Mouse (Mus musculus) layer of hippocampus, adult 9-10 months (tissue): Measurements from ENCODE around the gene Ccdc61.

Experiments
- DNase-seq: peaks from one replicate; pipeline ENCODE4 v3.0.0; 2022; ENCODE audit warnings: low spot score

Gene Ccdc61

DNA sequence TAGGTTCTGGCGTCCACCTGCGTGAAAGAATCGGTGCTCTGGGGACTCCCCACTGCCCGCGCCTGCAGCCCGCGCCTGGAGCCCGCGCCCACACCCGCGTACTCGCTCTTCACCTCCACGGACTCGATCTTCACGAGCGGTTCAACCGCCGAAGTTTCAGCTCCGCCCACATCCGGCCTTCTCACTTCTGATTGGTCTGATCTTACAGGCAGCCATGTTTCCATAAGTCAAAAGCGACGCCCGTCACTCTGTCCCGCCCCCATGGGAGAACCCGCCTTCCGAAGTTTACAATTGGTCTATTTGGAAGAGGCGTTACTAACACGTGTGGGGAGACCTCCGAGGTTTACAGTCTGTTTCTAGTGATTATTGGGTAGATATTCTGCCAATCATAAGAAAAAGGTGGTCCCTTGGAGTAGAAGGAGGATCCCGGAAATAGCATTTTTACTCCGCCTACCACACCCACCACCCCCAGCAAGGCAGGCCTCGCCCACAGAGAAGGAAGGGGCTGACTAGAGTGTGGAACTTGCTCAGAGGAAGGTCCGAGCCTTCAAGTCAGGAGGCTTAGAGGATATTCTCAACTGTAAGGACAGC is at the start of gene Ccdc61:
Gene Ccdc61, minus strand, starts transcription at position 175 of the 591 bp plus-strand sequence.
- DNase-seq = peak; percentile 99

DNA sequence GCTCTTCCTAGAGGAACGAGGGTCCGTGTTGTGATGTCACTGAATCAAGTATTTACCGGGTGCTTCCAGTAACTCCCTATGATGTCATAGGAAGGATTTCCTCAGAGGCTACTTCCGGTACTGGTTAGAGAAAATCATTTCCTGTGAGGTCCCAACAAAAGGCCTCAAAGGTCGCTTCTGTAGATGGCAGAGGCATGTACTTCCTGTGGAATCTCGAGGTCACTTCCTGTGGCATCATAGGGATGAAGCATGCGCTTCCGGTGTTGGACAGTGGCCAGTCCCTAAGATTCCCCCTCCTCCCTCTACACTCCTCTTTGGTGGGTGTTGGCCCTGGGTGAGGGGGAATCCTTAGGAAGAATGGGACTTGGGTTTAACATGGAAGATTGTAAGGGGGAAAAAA is 49.2 kb upstream of the Ccdc61 start:
- DNase-seq = no peak

DNA sequence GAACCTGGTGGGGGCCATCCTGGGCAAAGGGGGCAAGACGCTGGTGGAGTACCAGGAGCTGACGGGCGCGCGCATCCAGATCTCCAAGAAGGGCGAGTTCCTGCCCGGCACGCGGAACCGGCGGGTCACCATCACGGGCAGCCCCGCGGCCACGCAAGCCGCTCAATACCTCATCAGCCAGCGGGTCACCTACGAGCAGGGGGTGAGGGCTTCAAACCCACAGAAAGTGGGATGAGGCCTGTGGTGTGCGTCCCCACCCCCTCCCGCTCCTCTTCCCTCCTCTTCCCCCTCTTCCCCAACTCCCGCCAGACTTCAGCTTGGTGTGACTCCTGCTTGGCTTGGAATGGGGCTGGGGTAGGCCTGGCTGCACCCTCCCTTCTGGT is 48.2 kb upstream of the Ccdc61 start:
- no peak for DNase-seq

DNA sequence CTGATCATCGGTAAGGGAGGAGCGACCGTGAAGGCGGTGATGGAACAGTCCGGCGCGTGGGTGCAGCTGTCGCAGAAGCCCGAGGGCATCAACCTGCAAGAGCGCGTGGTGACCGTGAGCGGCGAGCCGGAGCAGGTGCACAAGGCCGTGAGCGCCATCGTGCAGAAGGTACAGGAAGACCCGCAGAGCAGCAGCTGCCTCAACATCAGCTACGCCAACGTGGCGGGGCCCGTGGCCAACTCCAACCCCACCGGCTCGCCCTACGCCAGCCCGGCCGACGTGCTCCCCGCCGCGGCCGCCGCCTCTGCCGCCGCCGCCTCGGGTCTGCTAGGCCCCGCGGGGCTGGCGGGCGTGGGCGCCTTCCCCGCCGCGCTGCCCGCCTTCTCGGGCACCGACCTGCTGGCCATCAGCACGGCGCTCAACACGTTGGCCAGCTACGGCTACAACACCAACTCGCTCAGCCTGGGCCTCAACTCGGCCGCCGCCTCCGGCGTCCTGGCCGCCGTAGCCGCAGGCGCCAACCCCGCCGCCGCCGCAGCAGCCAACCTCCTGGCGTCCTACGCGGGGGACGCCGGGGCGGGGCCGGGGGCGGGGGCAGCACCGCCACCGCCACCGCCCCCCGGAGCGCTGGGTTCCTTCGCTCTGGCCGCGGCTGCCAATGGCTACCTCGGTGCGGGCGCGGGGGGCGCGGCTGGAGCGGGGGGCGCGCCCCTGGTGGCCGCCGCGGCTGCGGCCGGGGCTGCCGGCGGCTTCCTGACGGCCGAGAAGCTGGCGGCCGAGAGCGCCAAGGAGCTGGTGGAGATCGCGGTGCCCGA is 47.6 kb upstream of the Ccdc61 start:
- DNase-seq = no peak

DNA sequence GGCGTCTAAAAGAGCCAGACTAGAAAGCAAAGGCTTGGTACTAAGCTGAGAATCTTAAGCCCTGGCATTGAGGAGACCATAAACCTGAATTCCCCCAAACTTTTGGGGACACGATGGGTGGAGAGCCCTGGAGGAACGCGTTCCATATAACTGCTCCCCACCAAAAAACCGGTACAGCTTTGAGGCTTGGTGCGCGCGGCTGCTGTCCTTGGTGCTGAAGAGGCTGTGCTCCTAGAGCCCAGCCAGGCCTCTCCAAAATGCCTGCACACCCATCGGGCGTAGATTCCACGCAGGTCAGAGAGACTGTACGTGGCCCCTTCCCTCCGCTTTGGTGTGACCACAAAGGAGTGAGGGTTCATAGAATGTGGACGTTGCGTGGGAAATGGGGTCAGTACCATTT is 41.2 kb upstream of the Ccdc61 start:
- DNase-seq = no peak

DNA sequence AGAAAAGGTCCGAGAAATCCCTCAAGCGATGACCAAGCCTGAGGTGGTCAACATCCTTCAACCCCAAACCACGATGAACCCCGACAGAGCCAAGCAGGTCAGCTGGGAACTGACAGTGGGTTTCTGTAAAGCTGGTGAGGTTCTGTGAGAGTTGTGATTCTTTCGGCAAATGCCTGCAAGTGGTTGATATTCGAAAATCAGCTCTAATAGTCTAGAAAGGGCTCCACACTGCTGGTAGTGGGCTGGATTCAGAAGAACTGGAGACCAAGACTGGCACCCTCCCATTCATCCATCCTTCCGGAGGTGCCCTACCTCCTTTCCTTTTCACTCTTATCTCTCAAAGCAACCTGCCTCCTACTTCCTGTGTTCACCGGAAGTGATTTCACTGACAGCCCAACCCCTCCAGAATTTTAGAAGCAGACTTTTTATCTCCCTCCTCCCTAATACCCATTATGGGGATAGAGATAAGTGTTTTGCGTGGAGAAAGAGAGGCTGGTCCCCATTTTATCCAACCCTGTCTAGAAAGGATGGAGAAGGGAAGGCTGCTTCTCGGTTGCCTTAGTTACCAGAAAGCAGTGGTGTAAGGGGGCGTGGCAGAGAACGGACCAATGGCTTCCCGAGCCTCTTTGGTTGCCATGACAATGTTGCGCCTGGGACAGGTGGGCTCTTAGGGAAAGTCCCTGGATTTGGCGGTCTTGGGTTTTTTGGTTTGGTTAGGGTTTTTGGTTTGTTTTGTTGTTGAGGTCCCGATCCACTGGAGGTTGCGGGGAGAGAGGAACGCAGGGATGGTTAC is 40.5 kb upstream of the Ccdc61 start:
- DNase-seq = no peak

DNA sequence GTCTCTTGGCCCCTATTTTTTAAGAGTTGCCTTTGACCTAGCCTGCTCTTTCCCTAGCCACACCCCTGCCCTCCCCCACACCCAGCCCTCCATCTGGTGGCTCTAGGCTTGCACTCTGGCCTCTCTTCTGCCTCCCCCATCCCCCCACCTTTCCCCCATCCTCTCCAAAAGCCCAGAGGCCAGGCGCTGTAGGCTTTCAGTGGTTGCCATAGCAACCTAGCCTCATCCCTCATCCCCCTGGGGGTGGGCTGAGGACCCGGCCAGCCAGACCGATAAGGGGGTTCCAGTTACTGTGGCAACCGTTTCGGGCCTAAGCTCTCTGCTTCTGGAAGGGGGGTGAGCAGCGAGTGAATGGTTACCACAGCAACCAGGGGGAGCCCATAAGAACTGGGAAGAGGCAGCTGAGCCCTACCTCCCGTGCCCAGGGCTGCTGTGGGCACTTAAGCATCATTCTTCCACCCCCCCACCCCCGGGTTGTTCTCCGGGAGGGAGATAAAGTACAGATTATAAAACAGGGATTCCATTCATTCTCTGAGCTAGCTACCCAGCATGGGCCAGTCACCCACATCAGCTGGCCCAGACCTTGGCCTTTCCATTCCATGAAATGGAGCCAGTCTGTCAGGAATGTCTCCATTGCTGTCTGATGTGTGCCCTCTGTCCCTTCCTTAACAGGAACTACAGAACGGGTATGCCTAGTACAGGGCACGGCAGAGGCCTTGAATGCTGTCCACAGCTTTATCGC is 39.7 kb upstream of the Ccdc61 start:
- no peak for DNase-seq

DNA sequence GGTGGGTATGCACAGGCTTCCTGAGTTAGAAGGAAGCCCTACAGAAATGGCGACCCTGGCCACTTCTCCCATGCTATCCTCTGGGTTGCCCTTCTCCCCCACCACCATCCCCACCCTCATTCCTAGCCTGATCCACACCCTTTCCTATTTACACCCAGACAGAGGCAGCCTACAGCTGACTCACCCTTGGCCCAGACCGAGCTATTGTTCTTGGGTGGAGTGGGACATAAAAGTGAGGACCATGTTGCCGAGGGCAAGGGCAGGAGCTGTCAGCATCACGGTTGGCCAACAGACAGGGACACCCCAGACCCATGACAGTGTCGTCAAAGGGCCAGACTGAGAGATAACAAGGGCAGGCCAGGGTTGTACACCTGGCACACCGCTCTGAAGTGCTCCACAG is 37.9 kb upstream of the Ccdc61 start:
- no peak for DNase-seq

DNA sequence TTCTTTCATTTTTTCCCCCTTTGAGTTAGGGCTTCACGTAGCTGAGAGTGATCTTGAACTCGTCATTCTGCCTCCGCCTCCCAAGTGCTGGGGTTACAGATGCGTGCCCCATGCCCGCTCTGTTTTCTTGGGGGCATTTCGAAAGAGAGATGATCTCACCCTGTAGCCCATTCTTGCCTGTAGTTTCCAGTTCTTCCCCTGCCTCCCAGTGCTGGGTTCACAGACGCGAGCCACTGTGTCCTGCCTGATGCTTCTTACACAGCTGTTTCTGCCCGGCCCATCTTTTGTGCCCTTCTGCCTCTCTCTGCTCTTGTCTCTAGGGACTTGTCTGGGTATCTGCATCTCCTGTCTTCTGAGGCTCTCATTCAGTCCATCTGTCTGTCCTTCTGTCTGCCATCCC is 32.6 kb upstream of the Ccdc61 start:
- no peak for DNase-seq

DNA sequence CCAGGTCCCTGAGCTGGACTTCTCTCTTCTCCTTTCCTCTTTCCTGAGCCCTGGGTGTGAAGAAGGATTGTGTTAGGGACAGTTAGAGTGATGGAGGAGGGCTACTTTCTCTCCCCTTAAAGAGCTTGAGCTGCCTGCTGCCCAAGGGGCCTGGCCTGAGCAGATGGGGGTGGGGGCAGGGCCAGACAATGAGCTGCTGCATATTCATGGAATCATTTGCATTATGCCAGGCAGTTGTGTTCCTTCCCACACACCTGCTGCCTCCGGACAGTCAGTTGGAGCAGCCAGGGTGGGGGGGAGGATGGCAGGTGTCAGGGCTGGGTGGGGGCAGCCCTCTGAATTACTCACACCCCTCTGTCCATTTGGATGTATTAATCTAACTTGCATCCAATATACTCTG is 32.2 kb upstream of the Ccdc61 start:
- no peak for DNase-seq

DNA sequence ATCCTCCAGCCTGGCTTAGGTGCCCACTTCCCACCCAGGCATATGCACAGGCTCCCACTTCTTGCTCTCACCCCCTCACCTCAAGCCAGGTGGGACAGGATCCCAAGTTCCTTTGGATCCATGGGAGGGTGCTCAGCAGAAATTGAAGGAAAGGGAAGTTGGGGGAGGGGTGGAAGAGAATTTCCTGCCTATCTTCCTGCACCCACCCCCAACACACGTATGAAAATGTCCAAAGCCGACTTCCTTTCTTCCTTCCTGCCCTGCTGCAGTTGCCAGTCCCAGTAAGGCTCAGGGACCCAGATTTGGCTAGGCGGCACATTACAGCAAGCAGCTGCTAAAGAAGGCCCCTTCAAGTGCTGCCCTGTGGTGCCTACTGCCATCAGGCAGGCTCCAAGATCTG is 17.5 kb upstream of the Ccdc61 start:
- no peak for DNase-seq

DNA sequence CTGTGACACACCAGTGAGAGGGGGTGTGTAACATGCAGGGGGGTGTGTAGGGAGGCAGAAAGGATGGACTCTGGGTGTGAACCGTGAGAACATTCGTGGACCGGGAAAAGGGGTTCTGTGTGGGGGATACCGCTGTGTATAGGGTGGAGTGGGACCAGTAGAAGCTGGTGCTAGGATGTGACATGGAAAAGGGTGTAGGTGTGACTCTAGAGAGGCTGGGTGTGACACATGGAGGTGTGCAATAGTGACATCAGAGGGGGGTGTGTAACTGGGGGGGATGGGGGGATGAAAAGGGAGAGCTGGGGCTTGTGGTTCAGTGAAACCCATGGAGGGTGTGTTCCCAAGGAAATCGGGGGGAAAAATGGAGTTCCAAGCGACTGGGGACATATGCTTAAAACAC is 16.7 kb upstream of the Ccdc61 start:
- no peak for DNase-seq

DNA sequence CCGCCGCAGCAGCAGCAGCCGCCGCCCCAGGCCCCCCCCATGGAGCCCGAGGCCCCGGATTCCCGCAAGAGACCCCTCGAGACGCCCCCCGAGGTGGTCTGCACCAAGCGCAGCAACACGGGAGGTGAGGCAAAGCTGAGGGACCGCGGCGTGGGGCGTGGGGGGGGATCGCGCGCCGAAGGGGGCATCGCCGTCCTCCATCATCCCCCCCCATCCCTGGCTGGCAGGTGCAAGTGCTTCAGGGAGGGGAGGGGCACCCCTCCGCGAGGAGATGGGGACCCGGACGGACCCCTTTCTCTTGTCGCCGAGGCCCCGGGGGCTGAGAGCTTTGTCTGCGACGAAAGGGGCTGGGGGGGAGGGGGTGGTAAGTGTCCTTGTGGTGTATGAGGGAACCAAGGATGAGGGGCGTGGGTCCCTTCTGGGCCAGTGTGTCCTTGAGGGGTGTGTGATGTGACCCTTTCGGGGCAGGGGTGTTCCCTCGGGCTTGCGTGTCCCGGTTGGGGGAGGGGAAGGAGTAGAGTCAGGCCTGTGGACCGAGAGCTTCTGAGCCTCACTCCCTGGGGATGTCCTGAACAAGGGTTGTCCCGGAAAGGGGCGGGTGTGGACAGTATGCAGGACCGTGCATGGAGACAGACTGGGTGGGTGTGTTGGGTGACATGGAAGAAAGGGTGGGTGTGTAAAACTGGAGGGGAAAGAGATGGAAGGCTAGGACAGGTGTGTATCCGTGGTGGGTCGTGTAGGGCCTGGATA is 16.0 kb upstream of the Ccdc61 start:
- no peak for DNase-seq

DNA sequence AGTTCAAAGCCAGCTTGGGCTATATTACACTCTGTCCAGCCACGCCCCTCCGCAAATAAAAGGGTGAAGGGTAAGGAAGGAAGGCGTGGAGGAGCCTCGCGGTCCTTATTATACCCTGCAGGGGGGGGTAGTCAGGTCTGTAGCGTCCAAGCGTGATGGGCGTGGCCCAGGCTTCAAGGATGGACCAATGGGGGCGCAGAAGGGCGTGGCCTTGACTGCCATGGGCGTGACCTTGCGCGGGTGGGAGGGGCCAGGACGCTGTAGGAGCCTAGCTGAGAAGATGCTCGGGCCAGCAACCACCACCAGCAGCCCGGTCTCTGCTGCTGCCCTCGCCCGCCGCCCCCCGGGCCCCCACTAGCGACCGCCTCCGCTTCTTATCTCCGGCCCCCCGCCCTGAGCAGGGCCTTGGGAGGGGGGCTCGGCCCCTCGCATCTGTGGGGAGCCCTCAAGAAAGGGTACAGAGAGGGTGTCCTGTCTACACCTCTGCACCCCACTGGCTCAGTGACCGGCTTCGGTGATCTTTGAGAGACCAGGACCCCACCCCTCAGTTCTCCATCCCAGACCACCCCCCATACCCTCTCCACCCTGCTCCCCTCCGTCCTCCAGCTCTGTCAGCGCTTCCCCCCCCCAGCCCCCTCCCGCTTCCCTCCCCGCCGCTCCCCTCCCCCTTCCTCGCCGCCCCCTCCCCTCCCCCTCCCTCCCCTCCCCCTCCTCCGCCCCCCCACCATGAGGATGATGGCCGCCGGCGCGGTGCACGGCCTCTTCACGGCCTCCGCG is 15.1 kb upstream of the Ccdc61 start, which contains the start of gene Nova2:
Gene Nova2, plus strand, starts transcription at position 727 of the 777 bp plus-strand sequence.
- peak; percentile 84 for DNase-seq

DNA sequence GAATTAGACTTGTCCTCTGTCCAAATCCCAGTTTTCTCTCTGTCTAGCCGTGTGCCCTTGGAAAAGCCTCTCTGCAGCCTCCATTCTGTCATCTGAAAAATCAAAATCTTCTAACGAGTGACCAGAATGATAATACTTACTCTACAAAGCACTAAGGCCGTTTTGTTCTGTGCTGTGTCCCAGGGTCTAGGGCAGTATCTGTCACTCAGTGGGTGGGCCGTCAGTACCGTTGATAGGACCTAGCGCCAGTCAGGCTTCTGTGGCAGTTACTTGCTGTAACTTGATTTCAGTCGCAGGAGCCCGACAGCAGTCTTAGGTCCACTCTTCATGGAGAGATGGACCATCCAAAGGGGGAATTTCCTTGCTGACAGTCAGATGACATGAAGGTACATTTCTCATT is 14.1 kb upstream of the Ccdc61 start:
- no peak for DNase-seq

DNA sequence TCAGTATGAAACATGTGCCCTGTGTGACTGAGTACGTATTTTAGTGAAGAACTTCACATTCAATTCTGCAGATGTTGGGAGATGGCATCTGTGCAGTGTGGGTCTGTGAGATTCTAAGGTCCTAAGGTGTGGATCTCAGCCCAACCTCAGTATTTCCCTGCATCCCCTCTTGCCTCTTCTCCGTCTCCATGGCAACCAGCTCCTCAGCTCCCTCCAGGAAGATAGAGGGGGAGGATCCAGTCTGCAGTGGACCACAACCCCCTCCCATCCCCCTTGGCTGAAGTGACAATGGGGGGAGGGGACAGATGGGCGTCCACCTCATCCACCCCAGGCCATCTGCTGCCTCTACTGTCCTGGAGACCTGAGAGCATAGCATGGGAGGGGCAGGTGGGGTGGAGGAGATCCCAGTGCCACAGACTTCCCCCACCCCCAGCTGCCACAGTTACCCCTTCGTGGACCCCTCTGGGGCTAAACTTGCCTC is 13.5 kb upstream of the Ccdc61 start:
- no peak for DNase-seq

DNA sequence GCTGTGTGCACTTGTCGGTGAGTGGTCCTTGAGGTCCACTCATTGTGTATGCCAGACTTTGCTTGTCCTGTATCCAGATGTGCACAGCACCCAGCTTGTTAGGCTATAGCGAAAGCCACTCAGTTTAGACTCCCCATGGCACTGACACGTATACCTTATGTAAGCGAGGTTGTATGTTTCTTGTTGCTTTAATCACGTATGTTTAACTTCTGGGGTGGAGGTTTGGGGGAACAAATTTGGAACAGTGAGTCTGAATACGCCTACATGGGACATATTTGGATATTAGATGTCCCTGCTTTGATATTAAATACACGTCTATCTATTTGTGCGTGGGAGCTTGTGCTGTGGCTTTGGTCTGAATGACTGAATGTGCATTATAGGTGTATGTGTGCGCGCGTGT is 13.1 kb upstream of the Ccdc61 start:
- DNase-seq = no peak

DNA sequence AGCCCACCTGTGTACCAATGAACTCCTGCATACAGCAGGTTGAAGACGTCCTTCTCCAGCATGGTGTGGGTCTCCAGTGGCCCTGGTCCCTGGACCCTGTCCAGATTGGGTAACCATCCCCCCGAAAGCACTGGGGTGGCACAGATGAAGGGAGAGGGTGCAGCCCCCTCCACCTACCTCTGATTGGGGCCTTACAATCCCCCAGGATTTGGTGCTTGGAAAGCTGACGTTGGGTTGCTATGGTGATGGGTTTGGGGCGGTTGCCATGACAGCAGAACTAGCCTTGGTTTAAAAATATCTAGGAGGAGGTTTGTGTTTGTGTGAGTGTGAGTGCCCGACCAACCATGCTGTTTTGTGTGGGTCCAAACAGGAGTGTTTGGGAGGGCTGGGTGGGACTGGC is 12.6 kb upstream of the Ccdc61 start:
- no peak for DNase-seq

DNA sequence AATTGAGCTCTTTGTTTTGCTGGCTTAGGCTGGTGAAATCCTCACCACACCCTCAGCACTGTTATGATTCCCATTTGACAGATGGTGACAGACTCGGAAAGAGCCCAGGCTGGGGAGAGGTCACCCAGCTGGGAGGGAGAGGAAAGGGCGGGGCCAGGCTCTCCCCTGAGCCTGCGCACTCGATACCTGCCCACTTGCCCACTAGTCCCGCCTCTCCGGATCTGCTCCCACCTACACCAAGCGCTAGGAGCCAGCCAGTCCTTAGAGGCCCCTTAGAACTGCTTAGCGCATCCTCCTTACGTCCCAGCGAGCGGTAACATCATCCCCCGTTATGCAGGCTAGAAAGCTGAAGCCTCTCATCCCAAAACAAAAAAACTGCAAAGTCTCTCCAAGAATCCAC is 10.9 kb upstream of the Ccdc61 start:
- DNase-seq = no peak

DNA sequence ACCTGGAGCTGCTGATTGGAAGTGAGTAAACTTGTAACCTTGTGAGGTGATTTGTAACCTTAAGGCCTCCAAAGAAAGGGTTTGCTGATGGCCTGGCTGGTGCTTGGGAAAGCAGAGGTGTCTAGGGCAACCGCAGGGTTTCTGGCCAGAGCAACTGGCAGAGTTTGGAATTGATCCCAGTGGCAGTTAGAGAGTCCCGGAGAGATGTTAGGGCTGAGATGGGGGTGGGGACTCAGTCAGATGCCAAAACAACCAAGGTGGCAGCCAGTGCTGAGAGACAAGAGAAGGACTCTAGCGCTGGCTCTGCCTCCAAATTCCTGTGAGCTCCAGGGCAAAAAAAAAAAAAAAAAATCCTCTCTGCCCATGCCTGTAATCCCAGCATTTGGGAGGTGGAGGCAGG is 7.7 kb upstream of the Ccdc61 start:
- DNase-seq = no peak

DNA sequence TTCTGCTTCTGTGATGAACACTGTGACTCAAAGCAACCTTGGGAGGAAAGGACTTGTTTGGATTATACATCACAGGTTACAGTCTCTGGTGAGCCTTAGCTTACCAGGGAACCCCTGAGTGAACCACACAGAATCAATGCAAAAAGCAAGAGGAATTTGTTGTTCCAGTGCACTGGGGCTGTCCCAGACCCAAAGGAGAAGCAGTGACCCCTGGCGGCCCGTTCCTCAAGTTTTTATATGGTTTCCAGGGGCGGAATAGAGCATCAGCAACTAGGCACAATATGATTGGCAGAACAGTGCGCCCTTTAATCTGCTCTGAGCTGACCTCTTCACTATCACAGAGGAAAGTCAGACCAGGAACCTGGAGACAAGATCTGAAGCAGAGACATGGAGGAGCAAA is 6.0 kb upstream of the Ccdc61 start:
- DNase-seq = no peak
